Mouse (Mus musculus) left cerebral cortex, adult 9 months (tissue): ENCODE measurements around the gene Ick.
"Not testable (repeated sequence)": the region's sequence is repeated elsewhere in the genome, so short reads cannot be mapped to it uniquely, and the experiment has no call there.

Source experiments
- DNase-seq, 2 experiments: peaks; one replicate each; pipeline ENCODE4 v3.0.0; 2022; ENCODE audit warnings: low spot score in 2 of 2

The Ick gene

DNA sequence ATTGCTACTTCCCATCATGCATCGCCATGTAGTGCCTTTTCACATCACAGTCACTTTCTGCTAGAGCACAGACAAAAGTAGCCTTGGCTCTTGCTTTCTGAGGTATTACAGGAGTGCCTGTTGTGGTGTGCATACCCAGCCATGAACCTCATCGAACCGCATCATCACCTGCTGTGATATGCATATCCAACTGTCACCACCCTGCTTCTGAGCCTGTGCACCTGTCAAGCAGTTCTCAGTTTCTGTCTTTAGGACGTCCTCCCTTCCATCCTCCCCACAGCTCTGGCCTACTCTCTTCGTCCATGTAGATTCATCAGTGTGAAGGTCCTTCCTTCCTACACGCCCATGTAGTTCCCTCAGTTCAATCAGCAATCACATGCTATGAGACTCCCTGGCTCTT, 39.2 kb downstream of the Ick start:
- DNase-seq = no peak

DNA sequence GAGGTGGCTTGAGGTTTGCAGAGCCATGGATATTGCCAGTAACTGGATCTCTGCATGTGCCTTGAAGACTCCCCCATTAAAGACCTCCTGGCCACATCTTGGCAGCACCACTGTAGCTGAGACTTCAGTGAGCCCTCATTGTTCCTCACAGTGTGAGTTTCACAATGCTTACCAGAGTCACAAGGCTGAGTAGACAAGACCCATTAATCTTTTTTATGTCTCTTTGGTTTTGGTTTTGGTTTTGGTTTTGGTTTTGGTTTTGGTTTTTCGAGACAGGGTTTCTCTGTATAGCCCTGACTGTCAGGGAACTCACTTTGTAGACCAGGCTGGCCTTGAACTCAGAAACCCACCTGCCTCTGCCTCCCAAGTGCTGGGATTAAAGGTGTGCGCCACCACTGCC, 40.8 kb downstream of the Ick start:
- not testable (repeated sequence) for DNase-seq

DNA sequence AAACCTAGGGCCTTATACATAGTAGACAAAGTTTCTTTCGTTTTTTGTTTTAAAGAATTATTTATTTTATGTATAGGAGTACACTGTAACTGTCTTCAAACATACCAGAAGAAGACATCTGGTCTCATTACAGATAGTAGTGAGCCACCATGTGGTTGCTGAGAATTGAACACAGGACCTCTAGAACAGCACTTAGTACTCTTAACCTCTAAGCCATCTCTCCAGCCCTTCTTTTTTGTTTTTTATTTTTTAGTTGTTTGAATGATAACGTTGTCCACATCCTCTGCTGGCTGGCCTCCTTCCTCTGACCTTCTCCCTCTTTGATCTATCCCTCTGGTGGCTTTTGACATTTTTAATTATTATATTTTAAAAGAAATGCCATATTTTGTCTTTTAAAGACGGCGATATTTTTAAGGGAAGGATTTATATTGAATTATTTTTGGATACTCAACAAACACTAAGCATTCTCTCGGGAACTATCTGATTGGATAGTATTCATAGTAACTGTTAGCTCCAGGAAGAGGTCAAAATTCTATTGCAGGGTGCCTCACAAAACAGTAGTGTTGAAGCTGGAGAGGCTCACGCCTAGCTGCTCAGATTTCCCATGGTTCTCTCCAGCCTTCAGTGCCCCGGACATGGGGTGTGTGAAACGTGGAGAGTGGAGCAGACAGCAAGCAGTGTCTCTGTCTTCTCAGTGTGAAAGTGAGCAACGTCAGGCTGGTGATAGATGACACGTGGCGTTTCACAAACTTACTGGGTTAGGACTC, 45.4 kb downstream of the Ick start:
- no peak for DNase-seq

DNA sequence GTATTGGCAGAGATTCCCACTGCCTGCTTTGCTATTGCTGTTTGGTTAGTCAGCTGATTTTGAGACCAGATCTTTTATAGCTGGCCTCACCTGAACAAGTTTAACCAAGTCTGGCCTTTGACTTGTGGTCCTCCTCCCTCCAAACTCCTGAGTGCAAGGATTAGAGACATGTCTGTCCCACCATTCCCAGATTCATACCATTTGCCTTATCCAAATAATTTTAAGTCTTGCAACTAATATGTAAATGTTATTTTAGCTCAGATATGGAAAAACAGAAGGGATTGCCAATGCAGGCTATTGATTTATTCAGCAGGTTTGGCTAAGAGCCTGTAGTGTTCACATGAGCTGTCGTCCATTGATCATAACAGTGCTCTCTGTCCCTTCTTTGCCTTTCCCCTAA, 48.2 kb downstream of the Ick start:
- no peak for DNase-seq

DNA sequence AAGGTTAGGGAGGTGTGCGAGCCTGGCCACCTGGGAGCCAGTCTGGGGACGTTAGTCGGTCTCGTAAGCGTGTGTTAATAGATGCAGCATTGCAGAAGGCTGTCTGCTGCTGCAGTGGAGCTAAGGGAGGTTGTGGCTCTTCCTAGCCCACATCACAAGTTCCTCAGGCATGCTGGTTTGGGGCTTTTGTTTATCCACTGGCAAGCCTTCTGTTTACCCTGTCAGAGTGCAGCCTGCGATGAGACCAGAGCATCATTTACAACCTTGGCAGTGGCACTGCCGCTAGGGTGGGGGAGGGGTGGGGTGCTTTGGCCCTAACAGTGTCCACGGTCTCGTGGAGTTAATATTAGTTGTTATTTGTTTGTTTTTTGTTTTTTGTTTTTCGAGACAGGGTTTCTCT, 54.3 kb downstream of the Ick start:
- DNase-seq = no peak

DNA sequence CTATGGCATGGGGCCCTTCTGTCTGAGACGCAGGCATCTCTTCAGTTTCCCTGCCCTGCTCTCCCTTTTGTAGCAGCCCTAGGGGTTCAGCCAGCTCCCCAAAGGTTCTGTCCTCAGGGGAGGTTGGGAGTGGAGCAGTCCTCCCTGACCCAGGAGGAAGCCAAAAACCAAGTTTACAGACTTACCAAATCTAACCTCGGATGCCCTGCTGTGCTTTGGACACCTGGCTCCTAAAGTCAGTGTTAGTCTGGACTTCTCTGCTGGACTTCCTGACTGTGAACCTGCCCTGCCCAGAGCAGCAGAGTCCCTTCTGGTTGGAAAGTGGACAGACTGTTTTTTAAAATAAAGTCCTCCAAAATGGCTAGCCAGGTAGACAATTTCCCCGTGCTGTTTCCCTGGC, 55.7 kb downstream of the Ick start:
- DNase-seq = no peak

DNA sequence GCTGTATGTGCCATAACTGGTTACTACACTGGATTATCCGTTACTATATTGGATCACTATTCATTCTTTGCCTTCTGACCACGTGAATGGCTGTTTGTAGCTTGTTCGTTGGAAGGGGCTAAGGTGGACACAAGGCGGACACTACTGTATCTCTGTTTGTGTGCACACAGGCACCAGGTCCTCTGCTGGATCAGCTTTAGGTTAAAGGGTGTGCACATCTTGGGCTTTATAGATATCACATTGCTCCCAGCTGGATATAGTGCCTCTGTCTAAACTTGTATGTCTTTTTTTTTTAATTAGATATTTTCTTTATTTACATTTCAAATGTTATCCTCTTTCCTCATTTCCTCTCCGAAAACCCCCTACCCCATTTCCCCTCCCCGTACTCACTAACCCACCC, 56.5 kb downstream of the Ick start:
- no peak for DNase-seq

DNA sequence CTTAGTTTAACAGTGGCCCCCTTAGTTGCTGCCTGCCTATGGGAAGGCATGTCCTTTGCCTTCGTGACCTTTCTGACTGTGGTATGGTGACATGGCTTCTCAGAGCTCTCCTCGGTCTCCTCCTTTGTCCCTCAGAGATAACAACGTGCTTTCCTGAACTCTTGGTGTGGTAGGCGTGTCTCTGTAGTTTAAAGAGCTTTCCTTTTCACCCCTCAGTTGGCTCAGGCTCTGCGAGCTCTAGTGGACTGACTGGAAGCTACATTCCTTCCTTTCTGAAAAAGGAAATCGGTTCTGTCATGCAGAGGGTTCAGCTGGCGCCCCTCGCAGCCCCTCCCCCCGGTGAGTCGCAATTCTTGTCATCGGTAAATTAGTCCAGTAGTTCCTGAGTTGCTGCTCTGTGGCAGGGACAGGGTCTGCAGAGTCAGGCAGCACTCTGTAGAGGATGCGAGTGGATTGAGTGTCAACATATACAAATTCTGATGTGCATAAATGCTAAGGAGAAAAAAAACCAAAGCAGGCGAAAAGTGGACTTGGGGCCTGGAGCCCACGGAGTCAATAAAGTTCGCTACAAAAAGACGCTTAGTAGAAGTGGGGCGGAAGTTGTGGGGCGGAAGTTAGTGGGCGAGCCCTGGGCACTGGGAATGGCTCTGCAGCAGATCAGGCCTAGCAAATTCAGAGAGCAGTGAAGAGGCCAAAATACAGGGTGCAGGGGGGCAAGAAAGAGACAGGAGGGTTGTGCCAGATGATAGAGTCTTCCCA, 57.9 kb downstream of the Ick start:
- DNase-seq = no peak

DNA sequence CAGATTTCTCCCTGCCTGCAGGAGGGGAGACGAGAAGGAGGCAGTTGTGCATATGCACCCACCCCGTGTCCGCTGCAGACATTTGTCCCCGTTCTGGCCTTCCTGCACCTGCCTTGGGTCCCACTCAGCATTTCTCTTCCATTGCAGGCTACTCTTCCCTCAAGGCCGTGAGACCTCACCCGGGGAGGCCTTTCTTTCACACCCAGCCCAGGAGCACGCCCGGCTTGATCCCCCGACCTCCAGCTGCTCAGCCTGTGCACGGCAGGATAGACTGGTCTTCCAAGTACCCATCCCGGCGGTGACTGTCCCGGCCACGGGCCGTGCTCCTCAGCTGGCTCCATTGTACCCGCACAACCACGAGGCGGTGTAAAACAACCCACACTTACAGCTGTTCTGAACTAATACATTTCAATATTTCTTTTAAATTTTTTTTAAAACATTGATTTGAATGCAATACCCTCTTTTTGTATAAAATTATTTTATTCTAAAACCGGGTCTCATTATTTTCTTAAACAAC, 58.5 kb downstream of the Ick start:
- DNase-seq = no peak

DNA sequence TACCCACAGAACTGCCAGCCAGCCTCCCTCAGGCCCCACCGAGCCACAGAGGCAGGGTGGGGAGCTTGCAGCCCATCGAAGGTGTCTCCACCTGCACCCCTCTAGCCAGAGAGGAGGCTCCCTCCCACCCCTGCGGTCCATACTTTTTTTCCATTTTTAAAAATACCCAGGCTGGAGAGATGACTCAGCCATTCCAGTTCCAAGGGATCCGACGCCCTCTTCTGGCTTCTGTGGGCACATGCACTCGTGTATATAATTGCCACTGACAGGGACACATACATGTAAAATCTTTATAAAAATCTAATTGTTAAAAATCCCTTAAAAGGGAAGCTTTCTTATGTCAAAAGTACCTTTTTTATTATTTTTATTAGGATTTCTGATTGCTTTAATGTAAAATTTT, 59.9 kb downstream of the Ick start:
- no peak for DNase-seq

DNA sequence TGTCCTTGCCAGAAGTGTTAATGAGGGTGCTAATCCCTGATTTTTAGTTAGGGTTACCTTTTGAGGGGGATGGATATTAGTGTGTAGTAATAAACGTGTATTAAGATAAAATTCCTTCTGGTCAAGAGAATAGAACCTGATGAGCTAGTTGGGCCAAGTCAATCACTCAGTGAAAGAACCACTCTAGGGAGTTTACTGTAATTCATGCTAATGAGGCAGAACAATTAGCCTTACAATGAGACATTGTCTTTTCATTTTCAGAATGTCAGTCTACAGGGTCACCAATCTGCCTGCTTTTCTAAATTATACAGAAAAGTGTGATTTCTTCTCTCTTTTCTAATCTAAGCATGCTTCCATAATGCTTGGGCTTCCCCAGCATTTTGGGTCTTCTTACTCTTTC, 65.0 kb downstream of the Ick start:
- DNase-seq = no peak

DNA sequence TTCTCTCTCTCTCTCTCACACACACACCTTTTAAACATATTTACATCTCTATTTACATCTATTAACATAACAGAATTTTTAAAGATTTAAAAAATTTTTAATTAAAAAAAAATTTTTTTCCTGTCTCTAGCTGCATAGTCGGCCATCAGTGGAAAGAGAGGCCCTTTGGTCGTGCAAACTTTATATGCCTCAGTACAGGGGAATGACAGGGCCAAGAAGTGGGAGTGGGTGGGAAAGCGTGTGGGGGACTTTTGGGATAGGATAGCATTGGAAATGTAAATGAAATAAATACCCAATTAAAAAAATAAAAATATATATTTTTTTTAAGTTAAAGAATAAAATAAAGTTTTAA, 65.9 kb downstream of the Ick start:
- not testable (repeated sequence) for DNase-seq

DNA sequence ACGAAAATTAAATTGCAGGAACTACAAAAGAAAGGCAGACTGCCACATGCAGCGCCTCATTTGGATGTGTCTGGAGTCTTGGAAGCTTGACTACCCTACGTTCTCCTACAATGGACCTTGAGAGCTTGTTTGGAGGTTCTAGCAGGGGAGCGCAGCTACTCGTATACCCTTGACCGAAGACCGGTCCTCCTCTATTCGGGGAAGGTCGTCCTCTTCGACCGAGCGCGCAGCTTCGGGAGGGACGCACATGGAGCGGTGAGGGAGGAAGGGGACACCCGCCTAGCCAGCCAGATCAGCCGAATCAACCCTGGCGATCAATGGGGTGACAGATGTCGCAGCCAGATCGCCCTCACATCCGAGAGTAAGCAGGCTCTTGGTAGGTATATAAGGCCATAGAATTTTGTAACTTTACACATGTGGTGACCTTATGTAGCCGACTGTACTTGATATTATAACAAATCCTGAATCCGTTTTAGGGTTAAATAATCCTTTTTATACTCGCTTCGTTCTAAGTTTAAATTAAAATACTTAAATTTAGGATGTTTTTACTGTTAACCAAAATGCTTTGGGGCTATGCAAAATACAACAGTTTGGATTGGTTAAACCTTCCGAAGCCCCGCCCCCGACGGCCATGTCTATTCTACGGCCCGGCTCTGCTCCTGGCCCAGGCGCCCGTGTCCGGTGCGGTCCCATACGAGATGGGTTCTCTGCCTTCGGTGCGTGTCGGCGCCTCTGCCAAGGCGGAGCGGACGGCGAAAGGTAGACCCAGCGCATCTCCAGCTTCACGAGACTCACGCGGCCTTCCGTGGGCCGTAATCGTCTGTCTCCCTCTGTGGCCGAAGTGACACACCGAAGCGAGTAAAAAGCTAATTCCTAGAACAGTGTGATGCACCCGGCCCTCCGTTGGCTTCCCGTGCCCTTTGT, 66.5 kb downstream of the Ick start:
- DNase-seq = peak; percentile 86 to 94

DNA sequence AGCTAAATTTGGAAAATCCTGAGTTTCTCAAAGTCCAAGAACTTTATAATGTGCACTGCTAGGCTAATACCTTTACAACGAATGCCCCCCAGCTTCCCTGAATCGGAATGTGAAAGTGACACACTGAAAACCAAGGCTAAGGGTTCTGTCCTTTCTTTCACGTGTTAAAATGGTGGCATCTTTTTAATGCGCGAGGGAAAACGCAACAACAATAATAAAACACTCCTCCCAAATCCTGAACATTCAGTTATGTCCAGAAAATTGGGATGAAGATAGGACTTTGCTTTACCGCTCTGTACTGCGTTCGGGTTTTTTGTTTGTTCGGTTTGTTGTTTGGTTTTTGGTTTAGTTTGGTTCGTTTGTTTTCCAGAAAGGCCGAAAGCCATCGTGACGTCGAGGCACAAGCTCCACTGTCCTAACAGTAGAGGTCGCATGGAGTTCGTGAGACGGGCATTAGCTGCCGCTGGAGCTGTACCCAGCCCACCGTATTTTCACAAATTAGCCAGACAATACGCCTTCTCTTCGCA, 67.3 kb downstream of the Ick start:
- DNase-seq = peak in 1 of 2 experiments; percentile 63

DNA sequence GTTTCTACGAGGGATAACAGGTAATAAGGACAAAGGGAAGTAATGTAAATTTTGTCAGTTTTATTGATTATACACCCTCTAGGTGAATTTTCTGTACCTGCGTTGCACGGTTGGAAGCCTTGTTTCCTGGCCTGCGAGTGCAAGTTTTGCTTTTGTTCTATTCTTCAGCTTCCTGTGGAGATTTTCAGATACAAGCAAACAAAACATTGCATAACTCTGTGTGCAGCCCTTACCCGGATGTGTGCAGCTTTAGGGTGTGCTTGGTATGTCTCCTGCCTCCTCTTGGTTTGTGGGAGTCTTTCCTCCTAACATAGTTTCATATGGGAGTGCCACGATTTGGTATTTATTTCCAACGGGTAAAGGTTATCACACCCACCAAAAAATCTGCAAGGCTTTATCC, 67.8 kb downstream of the Ick start:
- peak in 1 of 2 experiments; percentile 39 for DNase-seq

DNA sequence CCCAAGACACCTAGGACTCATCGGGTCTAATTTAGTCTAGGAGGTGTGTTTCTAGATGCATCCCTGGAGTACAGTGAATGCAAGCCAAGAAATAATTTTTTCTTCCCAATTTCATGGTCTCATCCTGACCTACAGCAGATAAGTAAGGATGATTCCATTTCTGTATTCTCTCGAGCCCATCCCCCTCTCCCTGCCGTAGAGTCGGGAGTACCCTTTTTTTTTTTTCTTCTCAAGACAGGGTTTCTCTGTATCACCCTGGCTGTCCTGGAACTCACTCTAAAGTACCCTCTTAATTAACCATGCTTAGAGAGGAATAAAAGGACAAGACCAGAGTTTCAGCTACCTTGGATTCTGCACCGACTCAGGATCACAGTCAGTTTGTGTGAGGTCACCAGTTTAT, 69.2 kb downstream of the Ick start:
- DNase-seq = no peak

DNA sequence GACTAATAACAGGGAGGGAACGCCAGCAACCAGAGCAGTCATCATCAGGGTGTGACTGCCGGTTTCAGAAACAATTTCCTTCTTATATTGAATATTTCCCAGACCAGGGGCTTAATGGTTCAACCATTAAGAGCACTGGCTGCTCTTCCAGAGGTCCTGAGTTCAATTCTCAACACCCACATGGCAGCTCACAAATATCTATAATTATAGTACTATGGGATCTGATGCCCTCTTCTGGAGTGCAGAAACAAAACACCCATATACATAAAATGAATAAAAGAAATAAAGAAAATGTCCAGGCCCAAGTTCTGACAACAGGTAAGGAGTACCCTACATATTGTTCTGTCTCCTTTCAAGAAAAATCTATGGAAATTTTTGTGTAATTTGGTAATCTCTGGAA, 70.1 kb downstream of the Ick start:
- DNase-seq = no peak

DNA sequence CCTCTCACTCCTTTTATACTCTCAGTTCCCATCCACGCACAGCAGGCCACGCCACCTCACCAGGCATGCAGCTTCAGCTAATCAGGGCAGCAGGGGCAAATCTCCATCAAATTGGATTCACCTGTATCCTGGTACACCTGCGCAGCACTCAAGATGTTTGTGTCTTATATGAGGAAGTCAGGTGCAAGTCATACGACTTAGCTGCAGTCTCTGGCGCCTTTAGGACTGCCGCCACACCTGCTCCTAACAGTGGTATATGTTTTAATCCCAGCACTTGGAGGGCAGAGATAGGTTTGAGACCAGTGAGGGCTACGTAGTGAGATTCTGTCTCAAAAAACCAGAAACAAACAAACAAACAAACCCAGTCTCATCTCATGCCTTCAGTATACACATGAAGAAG, 73.5 kb downstream of the Ick start, which contains the start of gene Gsta4:
Gene Gsta4 (plus strand): TSS at position 301 of the 400 bp plus-strand sequence.
- not testable (repeated sequence) for DNase-seq

DNA sequence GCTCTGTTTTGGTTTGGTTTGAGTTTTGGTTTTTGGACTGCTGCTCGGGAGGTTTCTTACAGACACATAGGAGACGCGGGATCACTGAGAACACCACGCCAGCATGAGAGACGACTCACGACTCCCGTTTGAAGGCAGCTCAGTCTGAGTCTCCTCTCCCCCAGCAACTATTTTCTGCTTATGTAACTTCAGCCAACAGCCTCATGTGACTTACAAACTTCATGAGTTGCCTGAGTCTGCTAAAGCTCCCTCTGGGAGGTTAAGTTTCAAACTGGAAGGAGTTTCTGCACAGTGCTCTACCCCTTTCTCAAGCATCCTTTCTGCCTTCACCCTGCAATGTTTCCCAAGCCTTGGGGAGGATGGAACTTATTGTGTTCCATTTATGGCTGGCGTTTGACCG, 76.7 kb downstream of the Ick start:
- no peak for DNase-seq

DNA sequence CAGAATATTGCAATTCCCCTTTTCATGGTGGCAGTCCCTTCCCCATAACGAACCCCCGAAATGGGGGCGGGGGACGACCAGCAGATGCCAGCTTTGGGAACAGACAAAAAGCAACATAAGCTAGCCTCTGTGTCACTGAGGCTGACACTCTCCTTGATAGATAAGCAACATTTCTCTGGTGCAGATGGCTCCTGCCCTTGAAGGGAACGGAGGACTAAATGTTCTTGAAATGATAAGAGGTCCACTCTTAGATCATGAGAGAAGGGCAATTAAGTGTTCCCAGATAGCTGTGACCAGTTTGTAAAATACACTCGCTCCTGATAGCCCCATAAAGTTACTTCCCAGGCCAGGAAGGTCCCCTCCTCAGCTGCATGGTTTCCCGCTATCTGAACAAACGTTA, 79.9 kb downstream of the Ick start:
- DNase-seq = no peak

DNA sequence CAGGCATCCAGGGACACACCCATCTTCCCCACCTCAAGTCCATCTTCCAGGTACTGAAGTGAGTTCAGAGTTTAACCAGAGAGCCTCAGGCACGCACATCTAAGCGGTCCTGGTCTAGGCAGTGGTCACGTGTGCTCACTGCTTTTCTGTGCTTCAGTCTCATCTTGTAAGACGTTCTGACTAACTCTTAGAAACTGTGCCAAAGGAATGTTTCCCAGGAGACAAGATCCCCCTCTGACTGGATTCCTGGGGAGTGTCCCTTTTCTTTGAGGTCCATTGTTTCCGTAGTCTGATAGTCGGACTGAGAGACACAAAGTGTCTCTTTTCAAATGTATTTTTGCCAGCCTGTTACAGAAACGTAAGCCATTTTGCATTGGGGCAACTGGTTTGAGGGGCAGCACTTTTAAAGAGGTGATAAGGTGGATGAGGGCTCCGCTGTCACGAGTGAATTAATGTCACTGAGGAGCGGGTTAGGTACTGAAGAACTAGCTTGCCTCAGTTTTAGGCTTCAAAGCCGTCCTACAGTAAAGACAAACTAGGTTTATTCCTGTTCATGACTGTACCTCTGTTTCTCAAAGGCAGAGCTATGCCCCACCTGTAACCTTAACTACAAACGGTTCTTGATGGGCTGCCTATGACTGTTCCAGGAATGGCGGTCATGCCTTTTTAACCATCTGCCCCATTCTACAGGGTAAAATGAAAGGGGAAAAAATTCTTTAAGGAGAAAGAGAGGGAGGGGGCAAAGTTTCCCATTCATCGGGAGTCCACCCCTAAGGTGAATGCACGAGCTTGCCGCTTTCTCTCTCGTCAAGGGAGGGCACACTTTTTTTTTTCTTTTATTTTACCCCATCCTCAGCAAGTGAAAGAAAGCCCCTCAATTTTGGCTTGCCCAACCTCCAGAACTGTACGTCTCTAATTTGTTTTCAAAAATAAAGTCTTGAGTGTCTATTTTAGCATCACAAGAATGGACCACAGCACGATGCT, 82.0 kb downstream of the Ick start:
- DNase-seq = no peak
